In genomic region chr7:138083980-138084379, GRCm38 (mm10) we compare ENCODE assay signal across 8 mouse cellular contexts.
DNase-seq lines count a peak whose midpoint lies in the region; ATAC-seq and TF ChIP-seq lines count a peak whose summit lies in the region.

No protein-coding gene starts in this region.

- DNase-seq in adrenal gland, postnatal 10 days: peak; percentile 94
- DNase-seq in embryonic facial prominence, embryonic 11.5 days (ENCODE audit: low spot score): peak; percentile 98
- peak; percentile 13 for DNase-seq in large intestine, adult 2 months (ENCODE audit: low read depth, low spot score)
- peak; percentile 99 for DNase-seq in lung, embryonic 14.5 days
- DNase-seq in right cerebral cortex, postnatal 10 days (ENCODE audit: low spot score in 2 of 2): peak; percentile 72 to 74
- DNase-seq in urinary bladder, postnatal 36 days (ENCODE audit: low spot score in 2 of 2): peak; percentile 64 to 81

- no peaks in the 10 kb centered on the region for H3K36me3 ChIP-seq in E14TG2a.4 (ENCODE audit: insufficient read depth, low read length)
- no peaks in the 10 kb centered on the region for H3K36me3 ChIP-seq in embryonic facial prominence, embryonic 11.5 days (replicated peaks; ENCODE audit: control insufficient read depth, insufficient read depth, low read depth, low read length)
- no peaks in the 10 kb centered on the region for H3K36me3 ChIP-seq in heart, embryonic 14.5 days (ENCODE audit: control insufficient read depth, insufficient read depth, low read length)
- H3K36me3 ChIP-seq in lung, embryonic 14.5 days (ENCODE audit: insufficient read depth): no peaks in the 10 kb centered on the region

- 15% methylated on average over 5 of the region's 5 CpGs for WGBS in embryonic facial prominence, embryonic 11.5 days
- WGBS in heart, embryonic 14.5 days: 14% methylated on average over 5 of the region's 5 CpGs
- 18% methylated on average over 5 of the region's 5 CpGs for WGBS in large intestine, adult 2 months
- 14% methylated on average over 5 of the region's 5 CpGs for WGBS in lung, embryonic 14.5 days

- H3K4me3 ChIP-seq in E14TG2a.4 (replicated peaks; ENCODE audit: low read length): no peak overlapping the region
- no peak overlapping the region for H3K4me3 ChIP-seq in embryonic facial prominence, embryonic 11.5 days (ENCODE audit: low read depth, low read length)
- no peak overlapping the region for H3K4me3 ChIP-seq in heart, embryonic 14.5 days (ENCODE audit: control insufficient read depth in 1 of 2, insufficient read depth in 1 of 2, low read depth in 1 of 2, low read length in 2 of 2)
- H3K4me3 ChIP-seq in lung, embryonic 14.5 days (ENCODE audit: low read depth, low read length): no peak overlapping the region

- H3K9ac ChIP-seq in embryonic facial prominence, embryonic 11.5 days (replicated peaks; ENCODE audit: low read length): no peak overlapping the region
- no peak overlapping the region for H3K9ac ChIP-seq in heart, embryonic 14.5 days (ENCODE audit: low read length)
- no peak overlapping the region for H3K9ac ChIP-seq in lung, embryonic 14.5 days

- TF ChIP-seq CTCF in E14TG2a.4 (conservative IDR thresholded peaks at IDR 0.05; ENCODE audit: low read length): peak; percentile 97
- TF ChIP-seq CTCF in lung, embryonic 14.5 days (IDR thresholded peaks at IDR 0.05; ENCODE audit: low read depth): peak; percentile 98

- no peak overlapping the region for H3K4me2 ChIP-seq in embryonic facial prominence, embryonic 11.5 days (ENCODE audit: low read depth, low read length)
- H3K4me2 ChIP-seq in heart, embryonic 14.5 days (ENCODE audit: low read length): no peak overlapping the region
- no peak overlapping the region for H3K4me2 ChIP-seq in lung, embryonic 14.5 days

- H3K27me3 ChIP-seq in E14TG2a.4 (ENCODE audit: insufficient read depth, low read length): no peaks in the 10 kb centered on the region
- H3K27me3 ChIP-seq in embryonic facial prominence, embryonic 11.5 days (ENCODE audit: control insufficient read depth, insufficient read depth, low read length): no peaks in the 10 kb centered on the region
- no peaks in the 10 kb centered on the region for H3K27me3 ChIP-seq in heart, embryonic 14.5 days (ENCODE audit: control insufficient read depth, insufficient read depth, low read length)
- no peaks in the 10 kb centered on the region for H3K27me3 ChIP-seq in lung, embryonic 14.5 days (ENCODE audit: insufficient read depth, low read length)

- H3K9me3 ChIP-seq in E14TG2a.4 (ENCODE audit: low read length): no peaks in the 10 kb centered on the region
- no peaks in the 10 kb centered on the region for H3K9me3 ChIP-seq in embryonic facial prominence, embryonic 11.5 days (replicated peaks; ENCODE audit: control insufficient read depth, low read length)
- no peaks in the 10 kb centered on the region for H3K9me3 ChIP-seq in heart, embryonic 14.5 days (ENCODE audit: control insufficient read depth, low read length)
- no peaks in the 10 kb centered on the region for H3K9me3 ChIP-seq in lung, embryonic 14.5 days (ENCODE audit: low read depth, low read length)

- H3K4me1 ChIP-seq in E14TG2a.4 (replicated peaks; ENCODE audit: low read depth, low read length): no peaks in the 10 kb centered on the region
- no peaks in the 10 kb centered on the region for H3K4me1 ChIP-seq in embryonic facial prominence, embryonic 11.5 days (ENCODE audit: control insufficient read depth, insufficient read depth, low read length)
- H3K4me1 ChIP-seq in heart, embryonic 14.5 days (ENCODE audit: control insufficient read depth in 2 of 2, insufficient read depth in 2 of 2, low read length in 2 of 2): no peaks in the 10 kb centered on the region
- no peaks in the 10 kb centered on the region for H3K4me1 ChIP-seq in lung, embryonic 14.5 days (ENCODE audit: insufficient read depth)

- H3K27ac ChIP-seq in embryonic facial prominence, embryonic 11.5 days (replicated peaks; ENCODE audit: low read depth, low read length): no peak overlapping the region
- no peak overlapping the region for H3K27ac ChIP-seq in heart, embryonic 14.5 days (replicated peaks in 1 of 2; ENCODE audit: control insufficient read depth in 1 of 2, insufficient read depth in 1 of 2, low read depth in 2 of 2, low read length in 2 of 2)
- no peak overlapping the region for H3K27ac ChIP-seq in lung, embryonic 14.5 days (ENCODE audit: low read depth)

- ATAC-seq in embryonic facial prominence, embryonic 11.5 days (replicated peaks; ENCODE audit: insufficient number of reproducible peaks, low FRiP score, low TSS enrichment, low read depth): peak; percentile 75
- ATAC-seq in heart, embryonic 14.5 days (ENCODE audit: insufficient number of reproducible peaks, insufficient read depth, low FRiP score, low read depth): peak; percentile 59; the same call in 1 of the 2 replicates
- peak; percentile 94 for ATAC-seq in lung, embryonic 14.5 days (ENCODE audit: insufficient read depth)

Comparison
In these comparisons a context has a peak if more than half of its experiments do, and no peak if none do; other contexts are left out.
1. DNase-seq: peak in every context shown above with its lines; median percentile 99 in lung, embryonic 14.5 days; 98 in embryonic facial prominence, embryonic 11.5 days; 94 in adrenal gland, postnatal 10 days; 73 in right cerebral cortex, postnatal 10 days; 72 in urinary bladder, postnatal 36 days; 13 in large intestine, adult 2 months.